Mouse (Mus musculus): ENCODE measurements around the gene Galnt12.

- no peak for TF ChIP-seq CTCF (IDR thresholded peaks at IDR 0.05; ENCODE audit: borderline replicate concordance, insufficient read depth, low read depth, low read length)
- TF ChIP-seq POLR2A (IDR thresholded peaks at IDR 0.05; ENCODE audit: borderline replicate concordance, insufficient read depth, low read length): no peak
These were observed 54.9 kb downstream of the Galnt12 start for GRCm38 (mm10) chr4:47146561-47146960.
